In the genomic region with DNA sequence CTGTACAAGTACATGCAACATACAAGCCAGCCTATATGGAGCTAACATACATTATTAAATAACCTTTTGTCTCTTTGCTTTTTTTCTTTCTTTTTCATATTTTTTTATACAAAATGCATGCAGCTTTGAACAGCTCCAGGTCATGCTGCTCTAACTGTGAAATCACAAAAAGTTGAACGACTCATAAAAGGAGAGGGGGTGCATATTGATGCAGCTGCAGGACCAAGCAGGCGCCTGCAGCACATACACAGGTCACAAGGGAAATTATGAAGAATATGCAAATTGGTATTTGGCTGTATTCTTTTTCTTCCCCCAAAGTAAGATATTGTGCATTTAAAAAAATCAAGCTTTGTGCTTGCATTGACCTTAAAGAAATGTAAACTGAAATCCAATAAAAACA, we compare ENCODE assay signal across 18 mouse cellular contexts.
"Had no signal": no experiment of that assay in that cellular context is flagged by ENCODE, and none has a peak within 500 bp of the region (broad histone marks: within the 10 kb centered on the region; RNA-seq: fewer than 3 reads in every experiment).

No protein-coding gene starts in this region.

- H3K27ac ChIP-seq: liver, embryonic 14.5 days; midbrain, embryonic 10.5 days; midbrain, embryonic 13.5 days; neural tube, embryonic 13.5 days; neural tube, embryonic 15.5 days had no signal

- H3K36me3 ChIP-seq: midbrain, embryonic 10.5 days; midbrain, embryonic 13.5 days had no signal

- H3K9ac ChIP-seq: liver, embryonic 14.5 days; lung, embryonic 14.5 days; midbrain, embryonic 13.5 days; neural tube, embryonic 13.5 days; neural tube, embryonic 15.5 days had no signal

- H3K4me2 ChIP-seq: lung, embryonic 14.5 days; midbrain, embryonic 13.5 days; neural tube, embryonic 13.5 days; neural tube, embryonic 15.5 days had no signal

- DNase-seq: lung, adult 18-20 months; lung, embryonic 14.5 days; lung, postnatal 10 days; lung, postnatal 4 days; retina, postnatal 1 day; right cerebral cortex, adult 18-20 months; right cerebral cortex, postnatal 25 days; right cerebral cortex, postnatal 4 days; spleen, adult 18-20 months; thymus, adult 18-20 months; thymus, postnatal 14 days; thymus, postnatal 36 days had no signal

- H3K27me3 ChIP-seq: midbrain, embryonic 13.5 days; neural tube, embryonic 13.5 days; neural tube, embryonic 15.5 days had no signal

- H3K4me3 ChIP-seq: midbrain, embryonic 10.5 days; midbrain, embryonic 13.5 days; myocyte; neural tube, embryonic 13.5 days; neural tube, embryonic 15.5 days had no signal

- ATAC-seq: midbrain, embryonic 13.5 days had no signal

- H3K9me3 ChIP-seq: midbrain, embryonic 10.5 days; midbrain, embryonic 13.5 days; neural tube, embryonic 13.5 days; neural tube, embryonic 15.5 days had no signal

- H3K4me1 ChIP-seq: midbrain, embryonic 10.5 days; midbrain, embryonic 13.5 days; neural tube, embryonic 13.5 days; neural tube, embryonic 15.5 days had no signal
